Mouse (Mus musculus) G1E (cell line): ENCODE results near the gene Nap1l4.

ENCODE experiments used
- CTCF ChIP-seq: IDR thresholded peaks from 2 replicates; pipeline ENCODE4 v1.5.1; 2012; ENCODE audit warnings: low read depth, low read length, inconsistent platforms, mixed read lengths
- GATA1 ChIP-seq: IDR thresholded peaks from 2 replicates; pipeline ENCODE4 v1.6.1; 2012; ENCODE audit warnings: borderline replicate concordance, low read length, inconsistent platforms, mixed read lengths
- POLR2AphosphoS5 ChIP-seq: IDR thresholded peaks from 2 replicates; pipeline ENCODE4 v1.6.1; 2012; ENCODE audit warnings: low read depth, low read length, inconsistent platforms; ENCODE audit not compliant: insufficient replicate concordance
- TAL1 ChIP-seq: conservative IDR thresholded peaks from 2 replicates; pipeline ENCODE4 v1.6.1; 2012; ENCODE audit warnings: low read depth, low read length, inconsistent platforms, mixed read lengths

- TF ChIP-seq CTCF (no peak), TAL1 (no peak), POLR2AphosphoS5 (no peak), GATA1 (no peak)
Measured at GRCm38 (mm10) chr7:143503926-143504325, 45.0 kb downstream of the Nap1l4 start.
